Mouse (Mus musculus) neutrophil, adult 5-6 weeks (primary cell): ENCODE measurements around the gene Ednra. TPM values are rescaled to one million over a fixed set of nuclear protein-coding genes. Genes with fewer than 3 reads are reported as not detected.

ENCODE experiments used
- ATAC-seq: fragments of 151-379, 151-347 bp; 2 replicates; pipeline ENCODE4 v1.8.0; 2017; ENCODE audit warnings: mild to moderate bottlenecking, moderate TSS enrichment; ENCODE audit not compliant: insufficient number of reproducible peaks, poor library complexity, low FRiP score, severe bottlenecking; ENCODE audit errors: extremely low read depth
- total RNA-seq: library from RNA; stranded (forward); fragments of 200-1000 nt; gene quantifications from 2 replicates; pipeline ENCODE4 v1.2.3, GENCODE M21; 2017

The Ednra gene
- total RNA-seq, 1 experiment from 2014 or later, result not detected

DNA sequence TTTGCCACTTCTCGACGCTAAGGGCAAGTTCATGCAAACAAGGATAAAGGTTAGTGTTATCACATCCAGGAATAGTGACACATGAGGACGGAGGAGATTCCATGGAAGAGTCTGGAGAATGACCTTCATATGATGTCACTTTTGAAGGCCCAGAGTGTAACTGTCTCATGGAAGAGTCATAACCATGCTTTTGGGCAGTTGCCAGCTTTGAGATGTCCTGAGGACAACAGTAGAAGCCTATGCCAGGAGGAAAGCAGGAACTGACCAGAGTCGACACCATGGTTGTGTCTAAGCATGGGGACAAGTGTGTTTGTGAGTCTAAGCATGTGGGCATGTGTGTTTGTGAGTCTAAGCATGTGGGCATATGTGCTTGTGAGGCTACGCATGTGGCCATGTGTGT is 56.3 kb downstream of the Ednra start:
- no peak for ATAC-seq

DNA sequence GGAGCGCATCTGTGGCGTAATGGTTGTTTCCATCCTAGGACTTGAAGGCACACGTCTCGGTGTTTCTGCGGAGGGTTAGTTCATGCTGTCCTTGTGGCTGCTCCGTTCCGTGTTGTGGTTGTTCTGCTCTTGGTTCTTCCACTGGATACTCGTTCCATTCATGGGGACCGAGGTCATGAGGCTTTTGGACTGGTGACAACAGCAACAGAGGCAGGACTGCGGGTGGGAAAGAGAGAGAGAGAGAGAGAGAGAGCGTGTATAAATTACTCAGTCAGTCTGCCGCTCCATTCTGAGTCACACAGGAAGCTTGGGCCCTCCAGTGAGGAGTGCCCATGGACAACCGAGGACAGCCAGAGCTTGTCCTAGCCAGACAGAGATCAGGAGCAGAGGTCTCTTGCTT is 59.4 kb downstream of the Ednra start:
- no peak for ATAC-seq

DNA sequence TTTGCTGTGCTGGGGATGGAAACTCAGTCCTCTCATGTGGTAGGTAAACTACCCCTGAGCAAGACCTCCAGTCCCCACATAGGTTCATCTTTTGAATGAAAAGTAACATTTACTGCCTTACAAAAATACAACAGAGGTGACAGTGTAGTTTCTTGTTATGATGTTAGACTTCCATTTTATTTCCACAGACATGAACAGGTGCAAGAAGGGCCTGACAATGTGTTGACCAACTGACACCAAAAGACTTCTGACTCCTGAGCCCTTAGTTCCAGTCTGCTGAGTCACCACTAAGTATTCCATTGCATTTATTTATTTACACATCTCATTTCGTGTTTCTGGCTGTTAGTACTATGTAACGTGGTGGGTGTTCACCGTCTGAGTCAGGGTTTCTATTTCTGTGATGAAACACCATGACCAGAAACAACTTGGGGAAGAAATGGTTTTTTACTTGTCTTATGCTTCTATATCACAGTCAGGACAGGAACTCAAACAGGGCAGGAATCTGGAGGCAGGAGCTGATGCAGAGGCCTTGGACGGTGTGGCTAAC is 64.7 kb downstream of the Ednra start:
- ATAC-seq, result no peak

DNA sequence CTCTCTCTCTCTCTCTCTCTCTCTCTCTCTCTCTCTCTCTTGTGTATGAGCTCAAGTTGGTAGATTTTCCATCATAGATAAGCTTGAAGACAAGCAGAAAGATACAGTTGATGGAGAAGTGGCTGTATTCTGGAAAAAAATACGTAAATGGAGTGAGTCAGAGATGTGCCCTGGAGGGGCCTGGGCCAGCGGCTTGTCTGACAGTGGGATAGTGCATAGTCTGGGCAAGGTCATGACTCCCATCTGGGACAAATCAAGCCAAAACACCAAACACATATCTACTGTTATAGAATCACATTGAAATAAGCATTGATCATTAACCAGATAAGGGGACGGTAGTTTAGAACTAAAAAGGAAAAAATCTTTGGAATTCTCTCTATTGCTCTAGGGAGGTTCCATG is 65.9 kb downstream of the Ednra start:
- ATAC-seq, result no peak

DNA sequence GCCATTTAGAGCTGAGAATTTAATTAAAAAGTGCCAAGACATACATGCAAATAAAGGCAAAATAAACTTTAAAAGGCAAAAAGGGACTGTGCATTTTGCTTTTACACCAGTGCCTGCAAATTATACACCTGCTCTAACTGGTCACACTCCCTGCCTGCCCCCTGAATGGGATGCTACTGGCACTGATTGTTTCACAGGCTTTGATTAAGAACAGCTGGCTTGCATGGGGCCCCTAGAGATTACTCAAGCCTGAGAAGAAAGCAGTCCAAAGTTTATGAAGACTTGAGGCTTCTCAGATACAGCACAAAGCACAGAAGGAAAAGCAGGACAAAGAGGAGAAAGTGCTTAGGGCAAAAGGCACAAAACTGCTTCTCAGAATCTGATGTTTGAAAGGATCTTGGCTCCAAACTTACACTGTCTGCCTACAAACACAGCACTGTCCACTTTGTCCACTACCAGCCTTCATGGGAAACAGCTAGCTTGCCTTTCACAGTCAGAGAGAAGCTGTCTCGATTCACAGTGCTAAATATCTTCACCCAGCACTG is 73.5 kb downstream of the Ednra start:
- no peak for ATAC-seq

DNA sequence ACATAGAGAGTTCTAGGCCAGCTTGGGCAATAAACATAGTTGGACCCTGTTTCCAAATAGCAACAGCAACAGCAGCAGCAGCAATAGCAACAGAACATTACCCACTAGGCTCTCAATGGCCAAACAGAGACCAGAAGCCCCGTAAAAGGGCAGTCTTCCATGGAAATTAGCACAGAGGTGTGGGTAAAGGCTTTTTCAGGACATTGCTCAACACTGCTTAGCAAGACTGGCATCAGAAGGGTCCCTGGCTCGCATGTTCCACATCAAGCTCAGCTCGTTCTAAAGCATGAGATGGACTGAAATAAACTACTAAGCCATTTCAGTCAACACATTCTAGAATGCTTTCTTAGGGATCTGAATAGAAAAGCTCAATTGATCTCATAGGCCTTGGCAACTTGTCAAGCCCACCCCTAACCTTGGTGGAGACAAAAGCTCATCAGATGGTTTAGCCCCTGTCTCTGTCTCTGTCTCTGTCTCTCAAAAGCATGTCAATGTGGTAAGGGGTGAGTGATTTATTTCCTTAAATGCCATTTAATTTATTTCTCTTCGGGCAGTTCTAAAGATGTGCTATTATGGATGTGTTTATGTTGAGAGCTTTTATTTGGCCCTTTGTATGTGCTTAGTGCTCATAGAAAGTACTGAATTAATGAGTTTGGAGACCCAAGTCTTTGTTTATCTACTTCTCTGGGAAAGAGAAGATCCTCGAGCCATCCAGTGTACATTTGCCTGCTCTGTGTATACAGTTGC is 84.0 kb downstream of the Ednra start:
- ATAC-seq, result no peak

DNA sequence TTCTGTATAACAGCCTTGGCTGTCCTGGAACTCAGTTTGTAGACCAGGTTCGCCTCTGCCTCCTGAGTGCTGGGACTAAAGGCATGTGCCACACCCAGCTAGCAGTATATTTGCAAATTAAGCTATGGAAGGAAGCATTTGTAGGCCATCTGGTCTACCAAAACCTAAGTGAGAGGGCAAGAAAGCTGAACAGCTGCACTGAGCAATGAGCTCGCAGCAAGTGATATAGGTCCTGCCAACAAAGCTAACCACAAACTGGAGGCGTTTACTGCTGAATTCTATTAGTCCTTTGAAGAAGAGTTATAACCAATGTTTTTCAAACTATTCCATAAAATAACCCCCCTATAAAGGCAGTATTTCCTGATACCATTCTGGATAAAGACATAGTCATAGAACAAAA is 86.7 kb downstream of the Ednra start:
- ATAC-seq, result no peak

DNA sequence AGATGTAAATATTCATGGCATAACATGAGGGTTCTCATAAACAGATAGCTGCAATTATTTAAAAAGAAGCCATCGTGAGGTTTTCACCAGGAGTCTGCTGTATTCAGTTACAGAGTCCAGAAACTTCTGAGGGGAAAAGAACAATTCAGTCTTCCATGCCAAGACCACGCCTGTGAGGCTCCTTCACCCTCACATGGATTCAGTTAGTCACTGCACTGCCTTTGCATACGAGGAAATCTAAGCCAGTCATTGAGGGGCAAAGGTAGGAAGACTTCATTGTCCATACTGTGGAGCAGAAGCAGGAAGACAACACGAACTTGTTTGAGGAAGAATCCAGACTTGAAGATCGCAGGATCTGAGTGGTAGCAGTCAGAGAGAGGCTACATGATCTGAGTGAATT is 90.2 kb downstream of the Ednra start:
- ATAC-seq, result no peak

DNA sequence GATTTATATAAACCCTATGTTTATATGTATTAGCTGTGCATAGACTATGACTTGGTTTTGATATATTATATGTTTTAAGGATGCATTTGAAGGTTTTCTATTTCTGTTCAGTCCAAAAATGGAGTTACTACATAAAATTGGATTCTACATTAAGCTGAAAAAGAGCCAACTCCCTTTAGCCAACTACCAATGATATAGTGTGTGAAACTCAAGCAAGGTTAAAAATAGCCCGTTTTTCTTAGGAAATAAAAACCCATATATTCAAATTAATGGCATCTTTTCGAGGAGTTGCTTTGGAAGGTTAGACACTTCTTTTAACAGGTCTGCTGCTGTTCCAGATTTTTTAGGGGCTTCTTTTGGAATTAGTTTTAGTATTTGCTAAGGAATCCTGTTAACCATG is 91.1 kb downstream of the Ednra start:
- no peak for ATAC-seq

DNA sequence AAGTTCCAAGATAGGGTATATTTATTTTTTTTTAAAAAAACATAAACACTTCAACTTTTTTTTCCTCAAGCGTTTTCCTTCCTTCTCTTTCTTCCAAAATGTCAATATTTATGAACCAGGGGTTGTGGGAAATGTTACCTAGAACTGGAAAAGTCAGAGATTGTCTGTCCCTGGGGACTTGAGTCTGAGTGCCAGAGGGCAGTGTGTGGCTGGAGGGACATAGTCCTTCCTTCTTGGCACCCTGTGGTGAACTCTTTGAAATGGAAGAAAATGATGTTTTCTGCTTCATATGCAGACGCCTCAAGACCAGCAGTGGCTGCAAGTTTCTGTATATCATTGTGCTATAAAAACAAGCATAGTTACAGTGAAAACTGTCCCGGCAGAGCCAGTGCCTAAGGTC is 93.6 kb downstream of the Ednra start:
- no peak for ATAC-seq

DNA sequence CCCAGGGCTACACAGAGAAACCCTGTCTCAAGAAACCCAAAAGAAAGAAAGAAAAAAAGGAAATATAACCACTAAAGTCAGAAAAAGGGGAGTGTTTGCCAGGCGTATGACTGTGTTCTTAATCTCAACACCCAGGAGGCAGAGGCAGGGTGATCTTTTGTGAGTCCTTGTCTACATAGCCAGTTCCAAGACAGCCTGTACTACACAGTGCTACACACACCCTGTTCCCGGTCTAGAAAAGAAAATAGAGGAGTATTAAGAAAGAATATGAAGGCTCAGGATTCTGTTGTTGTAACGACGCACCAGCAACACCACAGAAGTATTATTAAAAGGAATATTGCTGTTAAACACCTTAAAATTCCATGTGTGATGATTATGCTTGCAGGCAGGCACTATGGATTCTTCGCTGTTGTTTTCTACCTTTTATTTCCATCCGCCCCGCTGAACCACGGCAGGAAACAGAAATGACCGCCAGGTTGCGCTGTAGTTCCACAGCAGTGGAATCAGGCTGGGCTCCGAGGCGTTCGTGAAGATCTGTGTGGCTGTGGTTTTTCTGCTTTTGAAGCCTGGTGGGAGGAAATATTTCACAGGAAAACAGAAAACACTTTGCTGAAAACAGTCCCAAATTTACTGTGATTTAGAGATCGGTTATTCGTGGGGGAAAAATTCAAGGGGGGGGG is 94.3 kb downstream of the Ednra start:
- ATAC-seq, result peak; percentile 90

DNA sequence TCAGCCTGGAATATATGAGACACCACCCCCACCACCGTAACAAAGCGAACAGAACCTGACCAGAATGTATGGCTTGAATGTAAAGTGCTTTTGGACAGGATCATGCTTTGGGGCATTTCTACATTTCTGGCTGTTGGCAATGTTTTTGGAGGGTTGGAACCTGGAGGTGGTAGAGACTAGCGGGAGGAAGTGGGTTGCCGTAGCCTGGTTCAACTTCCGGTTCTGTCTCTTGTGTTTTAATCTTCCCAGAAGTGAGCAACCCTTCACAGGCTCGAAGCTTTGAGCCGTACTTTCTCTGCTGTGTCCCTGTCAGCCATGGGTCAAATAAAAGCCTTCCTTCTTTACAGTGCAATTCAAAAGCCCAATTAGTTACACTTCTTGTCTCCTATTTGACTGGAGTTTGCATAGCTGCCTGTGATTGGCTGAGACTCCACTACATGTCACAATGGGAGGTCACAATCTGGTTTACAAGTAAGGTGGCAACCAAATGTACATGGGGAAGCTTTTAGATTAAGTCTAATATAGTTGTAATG is 100.5 kb downstream of the Ednra start:
- no peak for ATAC-seq

DNA sequence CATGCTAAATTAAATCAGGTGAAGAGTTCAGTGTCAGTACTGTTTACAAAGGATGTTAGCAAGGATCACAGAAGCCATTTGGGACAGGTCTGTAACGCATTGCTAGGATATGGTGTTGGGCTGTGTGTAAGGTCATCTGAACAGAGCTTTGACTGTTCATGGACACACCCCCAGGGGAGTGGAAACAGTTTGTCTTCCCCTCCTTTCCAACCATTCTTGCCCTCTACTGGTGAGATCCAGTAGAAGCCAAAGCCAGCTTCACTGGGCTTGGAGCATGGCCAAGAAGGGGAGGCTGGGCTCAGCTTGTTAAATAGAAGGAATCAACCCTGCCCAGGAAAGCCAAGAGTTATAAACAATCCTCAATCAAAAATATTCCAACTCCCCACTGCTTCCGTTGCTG is 106.3 kb downstream of the Ednra start:
- ATAC-seq, result no peak

Other genes with a start within 250 kb of the Ednra start
- gene Arhgap10, start 206.5 kb downstream of the Ednra start, total RNA-seq, result 14.1 and 14.9 TPM in 2 replicates
- 24.3 and 27.5 TPM in 2 replicates for gene Prmt9, start 175.1 kb downstream of the Ednra start, total RNA-seq
- 24.0 and 24.3 TPM in 2 replicates for gene Tmem184c, start 113.8 kb downstream of the Ednra start, total RNA-seq